Mouse (Mus musculus) forebrain, embryonic 14.5 days (tissue): ENCODE measurements at regions not wholly inside any gene's neighbourhood (a gene's known extent, or its start where the extent isn't known, plus 50 kb on each side); places are given as distances from the start of the nearest gene placed in this dataset.
A peak's percentile ranks its signal among the peaks of the same experiment; 100 is the strongest.

Experiments
- ATAC-seq: fragments of 200-750 bp; cut with Nextera tagmentation; 2 replicates; pipeline ENCODE4 v1.8.0; 2017; ENCODE audit warnings: mild to moderate bottlenecking, moderate library complexity
- DNase-seq: peaks from one replicate; pipeline ENCODE4 v3.0.0-alpha.2; 2015; ENCODE audit warnings: low spot score
- H3K27ac ChIP-seq: fragments of 300-500 bp; sonication (generic); 2 replicates; pipeline ENCODE4 v1.5.1; 2014; ENCODE audit warnings: low read depth, mild to moderate bottlenecking, control low read depth, low read length, moderate library complexity
- H3K27me3 ChIP-seq: fragments of 300-500 bp; sonication (generic); replicated peaks from 2 replicates; pipeline ENCODE4 v1.6.1; 2014; ENCODE audit warnings: low read length, control low read depth, mixed read lengths; ENCODE audit not compliant: control insufficient read depth, insufficient read depth
- H3K36me3 ChIP-seq: fragments of 300-500 bp; sonication (generic); 2 replicates; pipeline ENCODE4 v1.6.1; 2014; ENCODE audit warnings: low read length, control low read depth; ENCODE audit not compliant: control insufficient read depth, insufficient read depth
- H3K4me1 ChIP-seq: fragments of 300-500 bp; sonication (generic); 2 replicates; pipeline ENCODE4 v1.6.1; 2014; ENCODE audit warnings: antibody characterized with exemption, low read length, control low read depth; ENCODE audit not compliant: control insufficient read depth, insufficient read depth
- H3K4me2 ChIP-seq: fragments of 300-500 bp; sonication (generic); 2 replicates; pipeline ENCODE4 v1.6.1; 2014; ENCODE audit warnings: mild to moderate bottlenecking, control low read depth, low read length
- H3K4me3 ChIP-seq: fragments of 300-500 bp; sonication (generic); 2 replicates; pipeline ENCODE4 v1.5.1; 2014; ENCODE audit warnings: low read depth, low read length, control low read depth
- H3K9ac ChIP-seq: fragments of 300-500 bp; sonication (generic); 2 replicates; pipeline ENCODE4 v1.6.1; 2014; ENCODE audit warnings: mild to moderate bottlenecking, low read length, control low read depth, moderate library complexity
- H3K9me3 ChIP-seq: fragments of 300-500 bp; sonication (generic); replicated peaks from 2 replicates; pipeline ENCODE4 v1.6.1; 2016; ENCODE audit warnings: low read length, control low read depth, mixed read lengths; ENCODE audit not compliant: control insufficient read depth
- WGBS: fragments of 180-500 bp; shearing (Covaris S2); extraction: QIAGEN DNeasy Blood & Tissue Kit; methylation state at CpG from one replicate; pipeline ENCODE4 v1.1.7; 2014; 5-methylcytosine and 5-hydroxymethylcytosine counted together

GRCm38 (mm10) chr12:79945899-79946298 lies 166.9 kb downstream of the Zfp36l1 start:
- Histone ChIP-seq H3K4me2 (no peak overlapping the region), H3K4me1 (peaks cover 2% of the 10 kb centered on the region; the same call in 1 of the 2 replicates), H3K27ac (no peak overlapping the region), H3K9me3 (no peaks in the 10 kb centered on the region), H3K4me3 (no peak overlapping the region), H3K27me3 (no peaks in the 10 kb centered on the region), H3K9ac (no peak overlapping the region), H3K36me3 (no peaks in the 10 kb centered on the region)
- ATAC-seq = no peak
- no peak for DNase-seq
- 81% methylated on average over 4 of the region's 4 CpGs for WGBS

- peaks cover 2% of the 10 kb centered on the region; the same call in 1 of the 2 replicates for H3K4me1 ChIP-seq
- no peaks in the 10 kb centered on the region for H3K36me3 ChIP-seq
- no peaks in the 10 kb centered on the region for H3K9me3 ChIP-seq
- ATAC-seq (no peak), DNase-seq (no peak)
- 37% methylated on average over 6 of the region's 6 CpGs for WGBS
- no peak overlapping the region for H3K9ac ChIP-seq
- no peaks in the 10 kb centered on the region for H3K27me3 ChIP-seq
- H3K27ac ChIP-seq = peak overlapping the region; percentile 21; the same call in 1 of the 2 replicates
- H3K4me2 ChIP-seq = no peak overlapping the region
- H3K4me3 ChIP-seq = no peak overlapping the region
Measured at GRCm38 (mm10) chr12:79944714-79945493, 167.9 kb downstream of the Zfp36l1 start.

- no peak overlapping the region for H3K9ac ChIP-seq
- no peaks in the 10 kb centered on the region for H3K27me3 ChIP-seq
- ATAC-seq (no peak), DNase-seq (no peak)
- H3K4me2 ChIP-seq = no peak overlapping the region
- WGBS = 91% methylated on average over 10 of the region's 10 CpGs
- H3K4me1 ChIP-seq = peaks cover 2% of the 10 kb centered on the region; the same call in 1 of the 2 replicates
- H3K4me3 ChIP-seq = no peak overlapping the region
- H3K36me3 ChIP-seq = no peaks in the 10 kb centered on the region
- no peaks in the 10 kb centered on the region for H3K9me3 ChIP-seq
- H3K27ac ChIP-seq = no peak overlapping the region
Measured at GRCm38 (mm10) chr12:79944090-79944489, 168.7 kb downstream of the Zfp36l1 start.

- ATAC-seq = no peak
Measured at GRCm38 (mm10) chr12:79942563-79943131, 170.2 kb downstream of the Zfp36l1 start.

GRCm38 (mm10) chr12:79941828-79942227 lies 171.0 kb downstream of the Zfp36l1 start:
- H3K9me3 ChIP-seq = no peaks in the 10 kb centered on the region
- no peaks in the 10 kb centered on the region for H3K27me3 ChIP-seq
- H3K9ac ChIP-seq = no peak overlapping the region
- DNase-seq (no peak), ATAC-seq (no peak)
- H3K4me2 ChIP-seq = no peak overlapping the region
- no peak overlapping the region for H3K27ac ChIP-seq
- no peaks in the 10 kb centered on the region for H3K36me3 ChIP-seq
- H3K4me1 ChIP-seq = peaks cover 2% of the 10 kb centered on the region; the same call in 1 of the 2 replicates
- H3K4me3 ChIP-seq = no peak overlapping the region
- WGBS = 53% methylated on average over 3 of the region's 3 CpGs

More at GRCm38 (mm10) chr12:79942563-79943131, 170.2 kb downstream of the Zfp36l1 start:
- no peak overlapping the region for H3K4me3 ChIP-seq
- H3K9ac ChIP-seq = no peak overlapping the region
- 67% methylated on average over 10 of the region's 10 CpGs for WGBS
- no peak overlapping the region for H3K27ac ChIP-seq
- no peaks in the 10 kb centered on the region for H3K36me3 ChIP-seq
- H3K9me3 ChIP-seq = no peaks in the 10 kb centered on the region
- H3K27me3 ChIP-seq = no peaks in the 10 kb centered on the region
- no peak for DNase-seq
- H3K4me2 ChIP-seq = no peak overlapping the region
- H3K4me1 ChIP-seq = peaks cover 2% of the 10 kb centered on the region; the same call in 1 of the 2 replicates

GRCm38 (mm10) chr12:79939436-79939835 lies 173.4 kb downstream of the Zfp36l1 start:
- Histone ChIP-seq H3K9me3 (no peaks in the 10 kb centered on the region), H3K4me2 (no peak overlapping the region), H3K4me3 (no peak overlapping the region), H3K4me1 (no peaks in the 10 kb centered on the region; the same call in 1 of the 2 replicates), H3K27me3 (no peaks in the 10 kb centered on the region), H3K27ac (no peak overlapping the region), H3K9ac (no peak overlapping the region), H3K36me3 (no peaks in the 10 kb centered on the region)
- ATAC-seq (no peak), DNase-seq (no peak)
- WGBS = 78% methylated on average over 9 of the region's 9 CpGs

GRCm38 (mm10) chr12:79937876-79938275 lies 174.9 kb downstream of the Zfp36l1 start:
- Histone ChIP-seq H3K4me2 (no peak overlapping the region), H3K9ac (no peak overlapping the region), H3K4me3 (no peak overlapping the region), H3K9me3 (no peaks in the 10 kb centered on the region), H3K4me1 (no peaks in the 10 kb centered on the region; the same call in 1 of the 2 replicates), H3K27ac (no peak overlapping the region), H3K36me3 (no peaks in the 10 kb centered on the region), H3K27me3 (no peaks in the 10 kb centered on the region)
- ATAC-seq (no peak), DNase-seq (no peak)
- 94% methylated on average over 4 of the region's 4 CpGs for WGBS

GRCm38 (mm10) chr12:79936698-79937097 lies 176.1 kb downstream of the Zfp36l1 start:
- Histone ChIP-seq H3K27ac (peak overlapping the region; percentile 48; the same call in 1 of the 2 replicates), H3K9me3 (no peaks in the 10 kb centered on the region), H3K9ac (no peak overlapping the region), H3K27me3 (no peaks in the 10 kb centered on the region), H3K36me3 (no peaks in the 10 kb centered on the region), H3K4me2 (no peak overlapping the region), H3K4me3 (no peak overlapping the region), H3K4me1 (no peaks in the 10 kb centered on the region; the same call in 1 of the 2 replicates)
- WGBS = 52% methylated on average over 5 of the region's 5 CpGs
- ATAC-seq = no peak
- DNase-seq = peak; percentile 29

GRCm38 (mm10) chr12:79934091-79934490 lies 178.7 kb downstream of the Zfp36l1 start:
- H3K4me2 ChIP-seq = no peak overlapping the region
- no peak for ATAC-seq
- H3K9ac ChIP-seq = no peak overlapping the region
- H3K36me3 ChIP-seq = no peaks in the 10 kb centered on the region
- H3K27me3 ChIP-seq = no peaks in the 10 kb centered on the region
- 85% methylated on average over 7 of the region's 7 CpGs for WGBS
- no peak overlapping the region for H3K4me3 ChIP-seq
- DNase-seq = no peak
- no peaks in the 10 kb centered on the region; the same call in 1 of the 2 replicates for H3K4me1 ChIP-seq
- H3K9me3 ChIP-seq = no peaks in the 10 kb centered on the region
- no peak overlapping the region for H3K27ac ChIP-seq
